Mouse (Mus musculus) A20 (cell line): Measurements from ENCODE around the gene Tacr1.

ENCODE experiments used
- DNase-seq: peaks from one replicate; pipeline ENCODE4 v3.0.0-alpha.2; 2011; ENCODE audit warnings: low read depth, low spot score

Gene Tacr1

DNA sequence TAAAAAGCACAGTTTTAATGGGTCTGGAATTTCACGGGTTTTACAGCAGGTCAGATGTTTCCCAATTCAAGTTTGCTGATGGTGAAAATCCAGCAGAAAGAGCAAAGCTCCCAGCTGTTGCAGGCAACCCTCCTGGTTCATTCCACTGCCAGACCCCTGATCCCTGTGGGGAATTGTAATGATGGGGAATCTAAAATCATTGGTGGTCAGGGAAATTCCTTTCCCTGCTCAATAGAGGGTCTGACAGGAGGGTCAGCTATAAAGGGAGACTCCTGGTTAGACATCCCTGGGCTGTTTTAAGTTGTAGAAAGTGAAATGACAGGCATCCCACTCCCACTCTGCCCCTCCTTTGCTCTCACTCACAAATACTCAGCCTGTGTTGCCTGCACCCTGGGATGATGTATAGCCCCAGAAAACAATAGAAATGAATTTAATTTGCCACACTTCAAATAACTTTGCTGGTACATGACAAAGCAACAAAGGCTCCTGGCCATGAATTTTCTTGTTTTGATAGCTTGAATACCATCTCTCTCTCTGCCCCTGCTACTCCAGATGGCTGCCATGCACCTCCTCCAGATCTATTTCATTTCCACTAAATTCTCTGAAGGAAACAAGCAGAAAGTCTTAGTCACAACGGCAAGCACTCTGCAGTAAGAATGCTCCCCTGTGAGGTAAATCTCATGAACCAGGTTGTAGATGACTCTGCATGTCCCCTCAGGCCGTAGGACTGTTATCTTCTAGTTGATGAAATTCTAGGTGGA, 123.2 kb downstream of the Tacr1 start:
- no peak for DNase-seq

DNA sequence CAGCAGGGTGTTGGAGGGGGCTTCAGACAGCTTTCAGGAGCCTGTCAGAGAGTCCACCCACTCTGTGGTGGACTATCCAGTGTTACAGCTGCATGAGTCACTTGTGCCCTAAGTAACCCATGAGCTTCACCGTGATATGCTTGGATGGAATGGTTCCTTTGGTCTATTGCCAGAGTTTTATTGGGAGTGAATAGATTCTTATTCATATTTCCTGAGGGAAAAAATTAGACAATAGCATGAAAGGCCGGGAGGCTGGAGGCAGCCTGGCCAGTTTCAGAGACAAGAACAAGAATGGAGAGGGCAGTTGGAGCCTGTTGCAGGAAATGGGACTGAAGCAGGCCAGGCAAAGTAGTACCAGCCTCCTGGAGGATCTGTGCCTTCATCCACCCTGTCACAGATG, 126.5 kb downstream of the Tacr1 start:
- no peak for DNase-seq

DNA sequence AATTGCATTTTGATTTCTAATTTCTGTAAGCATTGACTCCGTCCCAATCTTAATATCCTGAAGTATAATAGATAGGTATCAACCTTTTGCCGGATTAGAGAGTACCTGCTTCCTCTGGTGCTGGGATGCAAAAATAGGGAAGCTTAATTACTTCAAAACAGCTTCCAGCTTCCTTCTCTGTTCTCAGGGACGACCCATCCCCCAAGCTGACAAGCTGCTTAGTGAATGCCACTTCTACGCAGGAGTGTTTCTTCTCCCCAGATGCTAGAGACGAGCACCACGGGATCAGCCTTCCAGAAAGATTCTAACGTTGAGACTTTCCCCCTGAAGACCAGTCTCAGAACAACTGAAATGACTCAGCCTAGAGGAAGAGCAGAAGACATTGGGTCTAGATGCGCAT, 134.5 kb downstream of the Tacr1 start:
- DNase-seq, result no peak

DNA sequence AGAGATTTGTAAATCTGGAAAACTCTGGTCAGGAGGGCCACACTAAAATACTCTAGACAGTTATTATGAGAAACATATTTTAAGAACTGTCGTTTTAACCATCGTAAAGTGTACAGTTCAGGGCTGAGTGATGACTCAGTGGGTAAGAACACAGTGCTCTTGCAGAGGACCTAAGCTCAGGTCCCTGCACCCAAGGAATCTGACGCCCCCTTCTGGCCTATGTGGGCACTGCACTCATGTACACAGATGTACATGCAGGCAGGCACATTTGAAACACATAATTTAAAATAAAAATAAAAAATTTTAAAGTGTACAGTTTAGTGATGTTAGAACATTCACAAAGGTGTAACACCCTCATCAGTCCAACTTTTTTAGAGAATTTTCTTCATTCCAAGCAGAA, 147.1 kb downstream of the Tacr1 start:
- no peak for DNase-seq

DNA sequence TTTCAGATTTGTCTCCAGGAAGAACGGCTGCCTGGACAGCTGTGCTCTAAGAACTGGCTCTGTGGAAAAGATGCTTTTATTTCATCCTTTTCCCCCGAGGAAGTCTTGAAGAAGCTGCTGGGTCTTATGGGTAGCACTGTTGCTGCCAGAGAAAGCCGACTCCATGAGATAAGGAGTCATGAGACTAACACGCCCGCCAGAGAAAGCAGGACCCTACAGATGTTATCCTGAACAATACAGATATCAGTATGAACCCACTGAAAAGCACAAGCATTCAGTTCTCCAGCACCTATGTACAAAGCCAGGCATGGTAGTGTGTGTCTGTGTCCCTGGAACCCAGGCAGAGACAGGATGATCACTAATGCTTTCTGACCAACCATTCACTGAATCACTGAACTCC, 173.3 kb downstream of the Tacr1 start:
- no peak for DNase-seq

DNA sequence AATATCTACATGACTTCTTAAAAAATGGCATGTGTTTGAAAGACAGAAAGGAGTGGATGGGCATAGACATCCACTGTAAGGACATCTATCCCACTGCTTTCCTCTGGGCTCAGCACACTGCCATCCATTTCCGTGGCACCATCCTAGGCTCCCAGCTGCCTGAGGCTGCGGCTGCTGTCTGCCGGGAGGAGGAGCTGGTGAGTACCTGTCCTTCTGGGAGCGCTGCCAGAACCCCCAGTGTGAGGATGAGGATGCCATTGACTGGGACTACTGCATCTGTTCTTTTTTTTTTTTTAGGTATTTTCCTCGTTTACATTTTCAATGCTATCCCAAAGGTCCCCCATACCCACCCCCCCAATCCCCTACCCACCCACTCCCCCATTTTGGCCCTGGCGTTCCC, 183.3 kb downstream of the Tacr1 start:
- DNase-seq, result no peak

DNA sequence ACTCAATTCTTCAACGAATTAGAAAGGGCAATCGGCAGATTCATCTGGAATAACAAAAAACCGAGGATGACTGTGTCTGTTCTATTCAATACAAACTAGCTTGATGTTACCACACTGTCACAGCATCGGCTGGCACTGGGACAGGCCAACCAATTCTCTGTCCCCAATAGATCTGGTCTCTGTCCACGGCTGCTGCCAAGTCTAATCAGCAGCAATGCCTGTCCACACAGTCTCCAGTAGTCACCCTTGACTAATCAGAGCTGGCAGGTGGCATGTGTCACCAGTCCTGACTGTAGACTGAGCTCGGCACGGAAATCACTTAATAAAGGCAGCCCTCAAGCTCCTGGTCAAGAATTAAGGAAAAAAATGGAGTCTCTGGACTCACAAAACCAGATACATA, 187.3 kb downstream of the Tacr1 start:
- no peak for DNase-seq

DNA sequence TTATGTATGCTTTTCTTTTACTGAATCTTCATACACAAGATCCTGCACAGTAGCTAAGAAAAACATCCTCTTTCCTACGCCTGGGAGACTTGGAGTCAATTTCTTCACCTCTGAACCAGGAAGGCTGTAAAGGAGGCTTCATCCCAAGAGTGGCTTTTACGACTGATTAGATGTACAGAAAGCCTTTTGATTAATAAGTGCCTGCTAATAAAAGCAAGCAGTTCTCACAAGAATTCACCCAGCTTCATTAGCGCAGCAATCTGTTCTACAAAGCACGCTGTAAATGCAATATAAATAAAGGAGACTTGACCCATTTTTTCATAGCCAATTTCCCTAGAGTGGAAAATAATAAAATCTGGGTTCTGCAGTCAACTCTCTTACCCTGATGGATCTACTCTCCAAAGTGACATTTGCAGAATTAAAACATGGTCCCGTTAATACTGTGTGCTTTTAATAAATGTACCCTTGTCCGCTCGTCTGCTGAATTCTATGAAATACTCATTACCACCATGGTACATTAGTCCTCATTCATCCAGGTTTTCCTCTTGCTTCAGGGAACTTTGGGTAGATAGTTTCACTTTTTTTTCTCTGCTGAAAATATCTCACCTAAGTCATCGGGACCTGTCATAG, 193.4 kb downstream of the Tacr1 start:
- DNase-seq, result no peak

DNA sequence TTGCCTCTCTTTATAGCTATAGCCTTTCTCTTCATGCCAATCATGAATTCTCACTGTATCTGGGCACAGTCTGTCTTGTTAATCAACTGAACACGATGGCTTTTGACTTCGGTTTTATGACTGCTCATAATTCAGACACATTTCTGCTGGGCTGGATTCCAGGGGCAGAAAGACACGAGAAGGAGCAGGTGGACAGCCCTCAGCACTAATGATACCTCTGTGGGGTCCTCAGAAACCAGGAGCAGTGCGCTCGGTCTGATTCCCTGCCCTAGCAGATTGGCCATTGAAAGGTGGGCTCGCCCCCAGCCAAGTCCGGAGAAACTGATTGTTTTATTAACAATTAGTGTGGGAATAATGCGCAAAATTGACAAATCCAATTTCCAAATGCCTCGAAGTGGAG, 201.1 kb downstream of the Tacr1 start:
- DNase-seq, result no peak

DNA sequence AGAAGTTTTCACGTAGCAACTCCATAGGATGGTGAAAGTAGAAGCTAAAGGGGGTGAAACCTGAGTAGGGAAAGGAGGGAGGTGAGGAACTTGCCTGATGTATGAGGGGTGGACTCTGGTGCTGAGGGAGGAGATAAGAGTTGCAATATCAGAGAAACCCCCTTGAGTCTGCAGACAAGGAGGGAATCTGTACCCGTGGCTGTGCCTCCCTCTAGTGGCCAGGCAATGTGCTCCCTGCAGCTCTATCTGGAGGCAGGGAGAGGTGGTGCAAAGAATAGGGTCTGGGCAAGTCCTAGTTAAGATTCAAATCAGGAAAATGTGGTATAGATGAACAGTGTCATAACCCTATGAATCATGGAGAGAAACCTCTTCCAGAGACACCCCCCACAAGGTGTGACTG, 201.5 kb downstream of the Tacr1 start:
- peak; percentile 27 for DNase-seq

DNA sequence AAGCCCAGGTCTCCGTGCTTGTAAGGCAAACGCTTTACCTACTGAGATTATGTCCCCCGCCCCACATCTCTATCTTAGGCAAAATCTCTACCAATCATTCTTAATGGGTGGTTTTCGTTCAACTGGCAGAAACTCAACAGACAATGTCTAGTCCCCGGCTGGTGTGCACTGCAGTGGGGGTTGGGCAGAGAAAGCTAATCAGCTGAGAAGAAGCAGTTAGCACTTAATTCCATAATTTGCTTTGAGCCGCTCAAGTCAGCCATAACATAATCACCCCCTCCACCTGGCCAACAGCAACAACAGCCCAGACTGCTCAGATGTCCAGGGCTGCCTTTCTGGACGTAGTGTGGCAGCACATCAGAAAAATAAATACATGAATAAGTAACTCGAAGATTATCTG, 202.7 kb downstream of the Tacr1 start:
- no peak for DNase-seq

DNA sequence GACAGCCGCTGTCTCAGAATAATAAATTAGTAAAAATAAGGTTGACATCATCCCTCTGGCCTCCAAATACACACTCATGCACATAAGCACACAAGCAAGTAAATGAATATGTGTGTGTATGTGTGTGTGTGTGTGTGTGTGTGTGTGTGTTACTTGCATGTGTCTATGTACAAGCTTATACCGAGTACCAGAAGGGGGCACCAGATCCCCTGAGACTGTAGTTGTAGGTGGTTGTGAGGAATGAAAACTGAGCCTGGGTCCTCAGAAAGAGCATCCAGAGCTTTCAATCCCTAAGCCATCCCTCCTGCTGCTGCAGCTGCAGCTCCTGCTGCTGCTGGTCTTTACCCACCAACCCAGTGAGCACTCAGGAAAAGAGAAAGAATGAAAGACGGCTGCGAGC, 206.6 kb downstream of the Tacr1 start:
- DNase-seq, result peak; percentile 4

DNA sequence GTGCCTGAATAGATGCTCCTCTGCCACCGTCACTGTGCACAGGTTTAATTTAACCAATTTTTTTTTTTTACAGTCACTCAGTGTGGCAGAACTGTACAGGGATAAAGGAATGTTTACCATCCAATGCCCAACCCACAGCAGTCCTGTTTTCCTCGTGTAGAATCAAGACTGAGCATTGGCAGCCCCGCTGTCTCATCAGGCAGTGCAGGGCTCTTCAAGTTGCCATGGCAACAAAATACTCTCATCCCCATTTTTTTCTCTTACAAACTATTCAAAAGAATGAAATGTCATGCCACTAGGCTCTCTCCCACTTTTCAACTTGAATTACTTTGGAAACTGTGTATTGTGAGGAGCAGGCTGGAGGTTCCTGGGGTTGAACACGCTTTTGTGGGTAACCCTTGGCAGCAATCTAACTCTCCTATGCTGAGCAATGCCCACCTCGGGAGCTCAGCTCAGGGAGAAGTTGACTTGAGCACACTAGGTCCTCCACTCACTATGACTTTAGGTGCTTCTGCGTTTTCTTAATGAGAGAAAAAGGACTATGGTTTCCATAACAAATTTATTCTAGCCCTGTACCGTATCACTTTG, 207.3 kb downstream of the Tacr1 start:
- DNase-seq, result no peak
